Mouse (Mus musculus): ENCODE results near the gene Sim1. TPM values are rescaled to one million over a fixed set of nuclear protein-coding genes. Genes with fewer than 3 reads are reported as not detected.

Sim1 gene
- total RNA-seq, 2 experiments from 2014 or later = not detected

DNA sequence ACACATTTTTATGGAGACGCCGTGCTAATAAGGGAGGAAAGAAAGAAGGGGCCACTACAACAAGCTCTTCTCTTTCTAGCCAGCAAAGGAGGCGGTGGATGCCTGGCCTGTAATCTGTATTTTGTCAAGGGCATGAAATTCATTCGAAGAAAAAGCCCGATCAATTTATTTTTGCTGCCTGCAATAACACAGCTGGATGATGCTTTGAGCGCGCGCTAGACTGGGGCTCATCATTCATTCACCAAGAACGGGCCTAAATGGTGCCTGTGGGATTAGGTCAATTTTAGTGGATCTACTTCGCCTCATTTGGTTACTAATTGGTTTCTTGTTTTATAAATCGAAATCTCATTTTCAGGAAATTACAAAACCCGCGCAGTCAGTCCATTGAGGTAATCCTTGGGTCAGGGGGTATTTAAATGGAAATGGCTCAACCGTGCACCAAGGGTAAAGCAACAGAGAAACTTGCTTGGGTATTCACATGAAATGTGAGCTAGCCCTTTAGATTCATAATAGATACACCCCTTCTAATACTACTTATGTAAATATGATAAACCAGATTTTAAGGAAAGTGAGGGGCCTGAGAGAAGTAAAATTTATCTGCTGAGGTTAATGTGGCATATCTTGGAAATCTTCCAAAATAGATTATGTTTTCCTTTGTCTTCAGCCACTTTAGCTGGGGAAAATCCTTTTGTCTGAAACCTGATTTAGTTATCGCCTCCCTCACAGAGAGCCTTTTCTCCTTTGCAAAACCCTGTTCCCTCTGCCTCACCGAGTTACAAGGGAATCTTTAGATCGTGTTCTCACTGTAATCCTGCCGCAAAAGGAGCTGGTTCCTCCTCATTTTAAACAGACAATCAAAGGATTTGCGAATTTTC is 7.3 kb downstream of the Sim1 start:
- DNase-seq = no peak

DNA sequence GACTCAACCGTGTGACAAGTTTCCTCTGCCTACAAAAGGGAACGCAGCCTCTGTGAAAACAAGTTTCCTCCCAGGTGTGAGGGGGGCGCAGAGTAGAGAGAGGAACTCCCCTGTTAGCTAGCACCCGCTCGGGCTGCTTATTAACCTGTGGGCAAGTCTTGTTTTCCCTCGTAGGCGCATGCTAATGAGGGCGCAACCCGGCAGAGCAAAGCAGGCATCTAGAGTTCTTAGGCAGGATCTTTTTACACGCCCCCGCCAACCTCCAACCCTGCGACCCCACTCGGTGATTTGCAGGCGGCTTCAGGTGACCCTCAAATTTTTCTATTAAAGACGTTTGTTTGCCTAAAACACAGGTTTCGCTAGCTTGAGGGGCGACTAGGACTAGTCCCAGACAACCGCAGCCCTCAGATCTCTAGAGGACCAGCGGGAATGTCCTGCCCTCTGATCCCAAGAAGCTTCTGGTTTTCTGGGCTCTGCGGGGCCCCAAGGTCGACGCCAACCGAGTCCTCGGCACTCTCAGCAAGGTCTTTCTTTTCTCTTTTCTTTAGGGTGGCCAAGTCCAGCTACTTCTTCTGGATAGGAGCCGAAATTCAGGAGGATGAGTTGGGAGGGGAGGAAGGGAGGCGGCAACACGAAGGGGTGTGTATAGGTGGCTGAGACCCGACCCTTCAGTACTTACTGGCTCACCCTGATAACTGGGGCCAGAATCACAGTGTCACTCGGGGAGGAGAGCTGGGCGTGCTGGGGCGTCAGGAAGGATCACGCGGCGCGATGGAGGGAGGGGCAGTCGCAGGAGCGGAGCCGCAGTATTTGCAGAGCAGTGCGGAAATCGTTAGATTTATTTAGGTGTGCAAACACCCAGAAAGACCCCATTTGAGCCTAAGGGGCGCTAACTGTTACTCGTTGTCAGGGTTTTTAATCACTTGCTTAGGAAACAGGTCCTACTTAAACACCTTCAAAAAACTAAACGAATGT is 8.5 kb downstream of the Sim1 start:
- DNase-seq = no peak

DNA sequence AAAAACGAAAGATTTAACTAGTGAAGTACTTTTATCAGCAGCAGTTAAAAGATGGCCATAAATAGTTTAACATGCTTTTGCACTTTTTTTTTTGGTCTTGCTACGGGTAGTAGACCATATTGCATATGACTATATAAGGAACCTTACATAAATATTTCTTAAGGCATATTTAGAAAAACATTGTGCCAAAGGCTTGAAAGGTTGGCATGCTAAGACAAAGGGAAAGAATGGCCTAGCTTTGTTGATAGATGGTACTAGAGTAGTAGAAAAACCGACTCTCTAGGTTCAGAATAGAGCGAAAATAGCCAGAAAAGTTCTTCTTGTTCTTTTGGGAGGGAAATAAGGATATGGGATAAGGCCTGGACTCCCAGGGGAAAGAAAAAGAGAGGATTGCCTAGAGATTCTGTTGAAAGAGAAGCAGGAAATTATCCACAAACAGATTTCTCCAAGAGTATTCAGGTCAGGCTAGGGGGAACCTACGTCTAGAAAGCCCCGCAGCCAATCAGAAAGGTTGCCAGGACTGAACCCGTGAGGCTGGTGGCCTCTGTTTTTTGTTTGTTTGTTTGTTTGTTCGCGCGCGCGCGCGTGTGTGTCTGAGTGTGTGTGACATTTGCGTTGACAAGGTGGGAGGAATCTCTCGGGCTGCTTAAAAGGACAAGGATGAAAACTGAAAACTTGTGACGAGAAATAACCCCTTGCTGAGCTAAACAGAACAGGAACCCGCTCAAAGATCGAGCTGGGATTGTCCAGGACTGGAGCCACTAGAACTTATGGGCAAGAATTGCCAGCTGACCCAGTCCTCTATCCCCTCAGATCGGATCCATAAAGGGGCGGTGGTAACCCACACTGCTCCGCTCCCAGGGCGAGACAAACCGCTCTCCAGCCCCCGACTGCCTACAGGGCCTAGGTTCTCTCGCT is 9.6 kb downstream of the Sim1 start:
- DNase-seq = no peak

- no peak for DNase-seq
Observed at GRCm38 (mm10) chr10:50904764-50905701, 10.5 kb downstream of the Sim1 start.

DNA sequence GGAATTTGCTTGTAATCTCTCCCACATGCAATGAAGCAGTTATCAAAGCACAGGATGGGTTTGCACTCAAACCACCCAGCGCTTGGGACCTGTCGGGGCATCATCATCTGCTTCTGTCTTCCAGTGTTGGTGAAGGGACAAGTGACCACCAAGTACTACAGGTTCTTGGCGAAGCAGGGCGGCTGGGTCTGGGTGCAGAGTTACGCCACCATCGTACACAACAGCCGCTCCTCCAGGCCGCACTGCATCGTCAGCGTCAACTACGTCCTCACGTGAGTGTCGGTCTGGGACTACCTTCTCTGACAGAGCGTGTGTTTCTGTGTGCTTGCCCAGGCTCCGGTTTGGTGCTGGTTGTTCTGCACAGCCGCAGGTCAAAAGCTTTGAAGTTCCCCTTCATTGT is 15.8 kb downstream of the Sim1 start:
- DNase-seq = no peak

DNA sequence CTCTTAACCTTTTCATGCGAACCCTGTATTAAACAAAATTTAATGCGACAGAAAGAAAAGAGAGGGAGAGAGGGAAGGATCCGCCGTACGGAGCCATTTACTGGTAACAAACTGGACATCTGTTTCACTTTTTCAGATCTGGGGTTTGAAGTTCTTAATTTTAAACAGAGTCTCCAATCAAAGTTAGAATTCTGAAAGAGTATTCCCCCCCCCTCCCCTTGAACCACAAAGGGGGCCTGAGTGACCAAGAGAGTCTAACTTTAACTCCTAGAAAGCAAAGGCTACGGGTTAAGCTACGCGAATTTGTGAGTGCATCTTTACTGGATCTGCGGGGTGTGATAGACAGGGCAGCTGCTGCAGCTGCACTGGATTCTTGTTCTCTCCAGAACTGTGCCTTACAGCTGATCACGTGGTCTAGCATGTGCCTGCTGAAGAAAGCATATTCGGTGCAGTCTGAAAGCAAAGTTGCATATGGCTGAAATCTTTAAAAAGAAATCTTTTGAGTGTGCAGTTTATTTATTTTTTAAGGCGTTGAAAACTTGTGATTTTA is 16.4 kb downstream of the Sim1 start:
- DNase-seq = no peak

- DNase-seq = no peak
Observed at GRCm38 (mm10) chr10:50915607-50916006, 21.1 kb downstream of the Sim1 start.

DNA sequence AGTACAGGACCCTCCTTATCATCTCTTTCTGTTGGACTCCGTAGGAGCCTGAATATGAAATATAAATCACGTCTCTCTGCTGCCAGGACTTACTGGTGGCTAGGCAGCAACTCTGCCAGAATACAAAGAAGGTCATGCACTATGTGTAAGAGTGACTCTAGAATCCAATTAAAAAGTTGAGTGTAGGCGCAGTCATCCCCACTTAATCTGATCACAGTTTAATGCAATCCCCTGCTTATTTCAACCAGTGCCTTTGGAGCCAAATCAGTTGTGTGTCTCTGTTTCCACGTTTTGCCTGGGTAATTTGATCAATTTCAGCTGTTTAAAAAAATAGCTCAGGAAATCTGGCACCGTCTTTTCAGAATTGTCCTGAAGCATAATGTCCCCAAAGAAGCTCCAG is 34.7 kb downstream of the Sim1 start:
- DNase-seq = no peak

- no peak for DNase-seq
Observed at GRCm38 (mm10) chr10:50935673-50936072, 41.1 kb downstream of the Sim1 start.

DNA sequence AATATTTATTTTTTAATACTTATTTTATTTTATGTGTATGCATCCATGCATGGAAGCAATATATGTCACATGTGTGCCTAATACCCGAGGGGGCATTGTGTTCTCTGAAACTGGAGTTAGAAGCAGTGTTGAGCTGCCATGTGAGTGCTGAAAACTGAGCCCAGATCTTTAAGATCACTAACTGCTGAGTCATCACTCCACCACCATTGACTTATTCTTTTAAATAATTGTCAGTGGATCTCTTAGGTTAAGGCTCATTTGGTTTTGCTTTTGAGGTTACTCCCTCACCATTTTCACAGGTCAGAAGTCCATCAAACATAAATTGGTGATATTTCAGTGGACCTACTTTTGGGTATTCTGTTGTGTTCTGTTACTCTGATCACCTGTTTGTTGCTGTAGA is 79.1 kb downstream of the Sim1 start:
- DNase-seq = no peak

DNA sequence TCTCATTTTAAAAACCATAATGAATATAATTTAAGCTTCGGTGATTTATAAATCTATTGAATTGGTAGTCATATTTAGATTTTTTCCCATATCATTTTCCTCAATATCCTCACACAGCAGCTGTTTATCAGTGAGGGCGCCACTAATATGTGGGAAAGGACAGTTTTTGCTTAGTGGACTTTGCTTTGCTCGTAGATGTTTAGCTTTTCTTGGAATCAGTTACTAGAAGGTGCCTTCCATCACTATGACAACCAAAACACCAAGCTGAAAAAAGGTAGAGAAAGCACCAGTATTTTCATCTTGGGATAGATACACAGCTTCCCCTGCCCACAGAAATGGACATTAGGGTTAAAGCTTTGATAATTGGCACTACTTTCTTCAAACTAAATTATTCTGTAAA is 87.3 kb downstream of the Sim1 start:
- DNase-seq = no peak

GRCm38 (mm10) chr10:50983620-50984019 is 89.1 kb downstream of the Sim1 start:
- no peak for DNase-seq

- no peak for DNase-seq
Observed at GRCm38 (mm10) chr10:51007798-51008197, 113.2 kb downstream of the Sim1 start.

DNA sequence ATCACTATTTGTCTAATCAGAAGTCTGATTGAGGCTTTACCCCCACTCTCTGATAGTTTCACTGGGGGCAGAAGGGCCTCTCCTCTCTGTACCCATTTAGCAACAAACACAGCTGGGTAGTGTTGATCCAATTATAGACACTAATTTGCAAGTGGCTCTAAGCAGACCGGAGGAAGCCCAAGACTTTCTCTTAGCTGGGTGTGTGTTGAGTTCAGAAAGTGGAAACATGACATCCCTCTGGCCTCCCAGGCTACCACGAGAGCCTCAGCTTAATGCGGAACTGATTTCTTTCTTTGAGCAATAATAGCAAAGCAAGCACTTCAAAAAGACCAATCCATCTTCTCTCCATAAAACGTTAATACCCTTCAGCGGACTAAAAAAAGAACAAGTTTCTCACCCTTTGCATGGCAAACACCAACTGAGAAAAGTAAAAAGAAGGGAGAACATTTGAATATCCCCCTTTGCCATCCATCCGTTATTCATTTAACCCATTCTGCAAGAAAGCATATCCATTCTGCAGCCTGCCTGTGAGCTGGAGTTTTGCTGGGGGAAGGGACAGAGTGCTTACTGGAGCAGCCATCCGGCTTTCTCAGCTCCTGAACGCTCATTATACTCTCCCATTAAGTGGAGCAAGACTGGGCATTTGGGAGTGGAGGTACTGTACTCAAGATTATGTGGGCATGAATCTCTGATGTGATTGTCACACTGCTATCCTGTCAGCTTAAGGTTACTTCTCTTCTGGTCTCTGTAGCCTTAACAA is 117.0 kb downstream of the Sim1 start:
- no peak for DNase-seq

DNA sequence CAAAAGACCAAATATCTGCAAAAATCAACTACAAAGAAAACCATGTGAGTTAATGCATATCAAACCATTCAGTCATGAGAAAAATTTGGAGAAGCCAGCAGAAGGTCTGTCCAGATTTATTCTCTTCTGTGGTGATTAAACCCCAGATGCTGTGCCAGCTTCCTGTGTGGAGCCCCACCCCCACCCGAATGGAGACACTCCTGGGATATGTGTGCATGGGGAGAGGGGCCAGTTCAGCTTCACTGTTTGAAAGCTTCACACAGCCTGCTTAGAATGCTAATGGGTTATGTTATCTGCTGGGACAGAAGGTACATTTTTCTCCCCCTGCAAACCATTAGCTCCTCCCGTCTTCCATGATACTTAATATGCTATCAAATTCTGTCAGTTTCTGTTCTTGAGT is 120.3 kb downstream of the Sim1 start:
- DNase-seq = no peak

DNA sequence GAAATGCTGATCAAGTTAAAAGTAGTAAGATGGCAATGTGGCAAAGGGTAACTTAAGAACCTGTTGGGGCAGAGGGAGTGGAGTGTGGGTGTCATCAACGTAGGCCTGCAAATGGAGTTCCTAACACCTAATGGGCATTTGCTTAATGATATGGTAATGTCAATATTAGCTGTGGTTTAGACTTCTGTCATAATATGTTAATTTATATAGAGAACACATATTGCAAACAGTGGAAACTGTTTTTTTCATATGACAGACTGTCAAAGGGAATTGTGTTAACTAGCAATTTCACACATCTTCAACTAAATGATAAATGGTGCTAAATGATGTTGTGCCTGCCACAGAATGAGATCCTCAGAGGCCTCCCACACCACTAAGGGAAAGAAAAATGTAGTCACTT is 120.8 kb downstream of the Sim1 start:
- DNase-seq = no peak

GRCm38 (mm10) chr10:51023308-51024279 is 129.0 kb downstream of the Sim1 start:
- DNase-seq = no peak
